Mouse (Mus musculus): ENCODE results near the gene Gm42420. TPM values are rescaled to one million over a fixed set of nuclear protein-coding genes. Genes with fewer than 3 reads are reported as not detected.

Gene Gm42420
- total RNA-seq, 2 experiments from 2014 or later, result 2.2 TPM; not detected in 1

- DNase-seq, result peak; percentile 75 to 78
These were observed 11.6 kb upstream of the Gm42420 start, which contains the start of gene Adck2 for GRCm38 (mm10) chr6:39573791-39574554. Adck2 (plus strand) TSS chr6:39573873.

GRCm38 (mm10) chr6:39574555-39574869, 11.0 kb upstream of the Gm42420 start:
- DNase-seq, result no peak

DNA sequence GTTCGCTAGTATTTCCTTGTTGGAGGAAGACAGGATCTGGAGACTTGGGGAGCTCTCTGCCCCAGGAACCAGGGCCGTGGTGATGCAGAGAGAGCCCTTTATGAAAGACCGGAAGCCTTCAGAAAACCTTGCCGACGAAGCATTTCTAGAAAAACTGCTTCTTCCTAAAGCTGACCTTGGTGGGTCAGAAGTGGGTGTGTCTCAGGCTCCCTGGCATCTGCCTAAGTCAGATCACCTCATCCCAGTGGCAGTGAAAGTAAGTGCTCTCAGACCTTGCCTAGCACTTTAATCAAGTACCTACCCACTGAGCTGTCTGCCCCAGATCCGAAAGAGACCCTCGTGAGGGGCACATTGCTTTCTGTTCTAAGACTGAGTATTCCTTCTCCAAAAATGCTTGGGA, 10.6 kb upstream of the Gm42420 start:
- no peak for DNase-seq

DNA sequence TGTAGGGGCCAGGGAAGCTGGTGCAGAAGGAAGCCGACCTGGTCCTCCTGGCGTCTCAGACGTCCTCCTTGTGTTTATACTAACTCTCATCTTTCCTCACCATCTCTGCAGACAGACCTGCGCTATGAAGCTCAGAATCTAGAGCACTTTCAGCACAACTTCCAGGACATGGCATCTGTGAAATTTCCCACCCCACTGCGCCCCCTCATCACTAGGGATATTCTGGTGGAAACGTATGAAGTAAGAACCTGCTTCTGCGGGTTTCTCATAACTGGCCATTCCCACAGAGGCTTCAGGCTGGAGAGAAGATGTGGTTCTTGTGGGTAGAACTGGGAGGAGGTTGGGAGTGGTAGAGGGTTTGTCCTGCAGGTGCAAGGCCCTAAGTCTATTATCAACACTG, 6.0 kb upstream of the Gm42420 start:
- DNase-seq, result no peak

GRCm38 (mm10) chr6:39580558-39580957, 5.0 kb upstream of the Gm42420 start:
- no peak for DNase-seq

DNA sequence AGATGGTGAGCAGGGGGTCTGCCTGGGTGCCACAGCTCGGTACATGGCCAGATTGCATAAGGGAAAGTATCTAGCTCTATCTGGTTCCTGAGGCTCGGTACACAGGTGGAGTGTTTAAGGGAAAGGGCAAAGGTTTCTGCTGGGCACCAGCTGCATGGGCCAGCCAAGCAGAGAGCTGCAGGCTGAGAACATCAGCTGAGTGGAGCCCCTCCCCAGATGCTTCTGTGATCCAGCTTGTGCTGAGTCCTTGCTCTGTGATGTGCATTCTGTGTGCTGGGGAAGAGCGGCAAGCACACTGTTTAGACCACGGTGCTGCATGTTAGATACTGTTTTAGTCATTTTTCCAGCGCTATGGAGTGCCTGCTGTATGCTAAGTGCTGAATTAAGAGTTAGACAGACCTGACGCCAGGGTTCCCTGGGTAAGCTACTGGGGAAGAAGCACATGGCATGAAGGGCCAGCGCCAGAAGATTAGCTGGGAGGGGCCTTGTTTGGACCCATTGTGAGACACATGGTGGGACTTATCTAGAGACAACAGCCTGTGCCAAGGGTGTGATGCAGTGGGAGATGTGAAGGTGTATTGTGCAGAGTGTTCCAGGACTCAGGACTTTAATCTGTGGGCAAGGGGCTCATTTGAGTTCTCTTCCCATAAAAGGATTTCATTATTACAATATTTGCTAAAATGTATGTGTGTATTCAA, 4.3 kb upstream of the Gm42420 start:
- DNase-seq, result no peak

- DNase-seq, result no peak
These were observed 5.9 kb downstream of the Gm42420 start for GRCm38 (mm10) chr6:39591481-39591880.

DNA sequence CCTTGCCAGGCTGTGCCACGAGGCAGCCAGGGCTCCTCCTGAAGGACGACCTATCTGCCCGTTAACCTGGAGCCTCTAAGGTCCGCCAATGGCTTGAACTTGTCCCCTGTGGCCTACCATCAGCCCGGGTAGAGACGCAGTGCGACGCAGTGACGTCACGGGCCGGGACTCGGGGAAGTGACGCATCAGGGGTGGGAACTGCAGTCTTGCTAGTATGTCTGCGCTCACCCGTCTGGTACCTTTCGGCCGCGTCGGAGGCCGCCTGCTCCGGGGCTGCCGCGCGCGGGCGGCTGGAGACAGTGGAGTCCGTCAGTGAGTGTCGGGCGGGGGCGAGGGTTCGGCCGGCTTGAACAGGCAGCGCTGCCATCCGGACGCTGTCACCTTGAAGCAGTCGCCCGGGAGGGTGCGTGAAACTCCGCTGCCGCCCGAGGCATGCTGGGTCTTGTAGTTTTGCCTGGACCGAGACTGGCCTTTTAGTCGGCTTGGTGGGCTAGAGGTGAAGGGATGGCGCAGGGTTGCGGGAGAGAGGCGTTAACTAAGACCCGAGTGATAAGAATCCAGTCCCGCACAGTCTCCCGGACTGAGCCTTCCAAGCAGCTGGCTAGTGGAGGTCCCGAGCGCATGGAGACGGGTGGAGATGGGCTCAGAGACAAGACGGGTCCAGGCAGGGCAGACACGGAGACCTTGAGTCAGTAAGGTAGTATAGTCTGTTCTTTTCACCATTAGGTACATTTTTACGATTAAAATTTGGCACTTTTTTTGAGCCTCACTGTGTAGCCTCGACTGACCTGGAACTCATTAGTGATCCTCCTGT, 7.1 kb downstream of the Gm42420 start, which contains the start of gene Ndufb2:
TSS of gene Ndufb2 (plus strand) at position 174 of the 814 bp plus-strand sequence.
- DNase-seq, result peak; percentile 96

DNA sequence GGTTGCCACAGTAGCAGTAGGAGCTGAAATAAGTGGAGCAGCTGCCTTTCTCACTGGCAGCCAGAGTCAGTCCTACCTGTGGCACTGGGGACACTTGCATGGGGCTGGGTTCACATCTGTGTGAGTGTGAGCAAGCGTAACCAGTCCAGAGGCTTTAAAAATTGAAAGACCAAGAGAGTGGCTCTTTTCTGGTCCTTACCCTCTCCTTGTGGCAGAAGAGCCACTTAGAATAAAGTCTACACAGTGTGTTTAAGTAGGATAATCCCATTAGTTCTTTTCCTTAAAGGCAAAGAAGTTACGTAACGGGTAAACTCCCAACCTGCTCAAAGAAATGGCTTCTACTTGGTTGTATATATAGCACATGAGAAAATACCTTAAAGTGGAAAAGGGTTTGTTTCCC, 15.3 kb downstream of the Gm42420 start:
- DNase-seq, result no peak

- no peak for DNase-seq
These were observed 16.3 kb downstream of the Gm42420 start for GRCm38 (mm10) chr6:39601828-39602227.

DNA sequence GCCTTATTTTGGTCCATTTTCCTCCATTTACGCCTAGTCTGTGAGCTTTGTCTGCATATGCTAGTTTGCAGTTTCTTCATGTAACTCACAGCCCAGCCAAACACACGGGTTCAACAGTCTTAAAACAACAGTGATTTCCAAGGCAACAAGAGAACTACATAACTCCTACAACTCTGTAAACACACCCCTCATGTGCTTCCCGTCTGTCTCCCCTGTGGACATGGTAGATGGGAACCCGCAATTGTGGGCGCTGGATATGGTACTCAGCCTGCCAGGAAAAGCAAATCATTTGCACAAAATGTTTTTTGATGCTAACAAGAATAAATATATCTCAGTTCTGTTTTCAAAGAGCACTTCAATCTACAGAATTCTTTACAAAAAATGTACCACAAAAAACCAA, 19.0 kb downstream of the Gm42420 start:
- DNase-seq, result peak; percentile 43 to 56

DNA sequence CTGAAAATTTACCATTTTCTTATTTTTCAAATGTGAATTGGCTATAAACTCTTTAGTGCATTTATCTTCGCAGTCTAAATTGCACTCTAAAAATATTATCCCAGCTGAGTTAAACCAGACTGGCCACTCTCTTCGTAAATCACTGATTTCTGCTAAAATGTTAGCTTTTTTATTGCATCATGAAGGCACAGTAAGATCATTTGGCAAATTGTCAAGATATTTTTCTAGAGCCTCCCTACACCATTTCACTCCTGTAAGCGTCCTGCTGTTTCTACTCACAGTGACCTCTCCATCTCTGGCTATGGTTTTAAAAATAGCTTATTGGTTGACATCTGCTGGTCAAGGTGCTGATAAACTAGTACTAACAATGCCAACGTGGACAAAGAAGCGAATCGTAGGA, 20.5 kb downstream of the Gm42420 start:
- no peak for DNase-seq

DNA sequence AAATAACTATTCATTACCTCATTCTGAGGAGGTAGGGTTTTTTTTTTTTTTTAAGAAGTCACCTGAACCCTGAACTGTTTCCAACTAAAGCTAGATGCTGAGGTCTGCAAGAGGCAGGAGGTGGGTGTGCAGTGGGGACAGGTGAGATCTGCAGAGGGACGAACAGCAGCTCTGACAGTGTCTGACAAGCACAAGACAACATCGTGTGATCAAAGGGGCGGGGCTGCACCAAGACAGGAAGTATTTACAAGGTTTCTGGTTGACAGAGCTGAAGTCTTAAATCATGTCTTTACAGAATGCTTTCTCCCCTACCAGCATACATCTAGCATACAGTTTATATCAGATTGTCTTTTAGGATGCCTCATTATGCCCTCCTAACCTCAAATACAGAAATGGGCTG, 21.3 kb downstream of the Gm42420 start:
- DNase-seq, result no peak

DNA sequence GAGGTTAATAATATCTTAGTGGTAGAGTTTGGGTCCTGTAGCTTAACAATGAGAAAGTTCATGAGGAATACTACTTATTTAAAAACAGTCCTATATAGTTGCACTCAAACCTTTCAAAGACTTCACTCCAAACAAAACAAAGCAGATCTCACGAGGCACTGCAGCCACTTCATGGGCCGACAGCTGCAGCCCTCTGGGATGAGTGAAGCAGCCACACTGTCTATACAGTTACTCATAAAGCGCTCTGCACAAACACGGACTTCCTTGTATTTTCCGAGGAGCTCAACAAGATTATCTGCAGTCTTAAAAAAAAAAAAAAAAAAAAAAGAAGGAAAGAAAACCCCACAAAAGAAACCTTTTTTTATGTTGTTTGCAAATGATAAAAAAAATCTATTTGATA, 21.8 kb downstream of the Gm42420 start:
- DNase-seq, result no peak

DNA sequence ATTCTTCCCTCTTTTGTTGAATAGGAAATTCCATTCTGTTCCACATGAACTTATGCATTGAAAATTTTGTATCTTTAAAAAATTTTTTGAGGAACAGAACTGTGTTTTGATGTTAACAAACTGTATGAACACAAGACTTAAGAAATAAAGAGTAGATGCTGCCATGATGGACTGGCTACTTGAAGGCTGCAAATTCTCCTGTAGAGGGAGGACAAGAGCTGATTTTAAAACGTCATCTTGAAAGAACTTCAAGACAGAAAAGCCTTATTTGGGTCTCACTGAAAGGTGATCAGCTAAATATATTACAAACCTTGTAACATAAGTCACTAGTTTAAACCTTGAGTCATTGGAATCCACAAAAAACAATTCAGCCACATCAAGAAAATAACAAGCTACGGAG, 24.7 kb downstream of the Gm42420 start:
- DNase-seq, result no peak

- DNase-seq, result no peak
These were observed 25.7 kb downstream of the Gm42420 start for GRCm38 (mm10) chr6:39611296-39611695.

Other genes starting within 250 kb of the Gm42420 start
- gene Slc37a3, start 208.1 kb upstream of the Gm42420 start, total RNA-seq (2021), result 10 to 100 TPM; 73.8 to 84.2 TPM
- not detected for gene Rab19, start 204.6 kb upstream of the Gm42420 start, total RNA-seq (2021)
- gene Mkrn1, start 165.3 kb upstream of the Gm42420 start, total RNA-seq (2021), result 100 to 1,000 TPM; 127 to 136 TPM
- 10 to 100 TPM; 34.6 to 38.9 TPM for gene Dennd2a, start 27.9 kb upstream of the Gm42420 start, total RNA-seq (2021)
- gene Adck2, start 11.9 kb upstream of the Gm42420 start, total RNA-seq (2021), result 10 to 100 TPM; 29.7 to 33.1 TPM
- gene Ndufb2, start 6.8 kb downstream of the Gm42420 start, total RNA-seq (2021), result 100 to 1,000 TPM; 183 to 193 TPM
- gene Braf, start 139.7 kb downstream of the Gm42420 start, total RNA-seq (2021), result 100 to 1,000 TPM; 118 to 131 TPM
- 100 to 1,000 TPM; 106 to 107 TPM for gene Mrps33, start 225.2 kb downstream of the Gm42420 start, total RNA-seq (2021)